Mouse (Mus musculus) liver, postnatal 0 days (tissue): Measurements from ENCODE around the gene Lrrc41. TPM values are rescaled to one million over a fixed set of nuclear protein-coding genes. Genes with fewer than 3 reads are reported as not detected.

ENCODE experiments used
- ATAC-seq: fragments of 200-750 bp; cut with Nextera tagmentation; 2 replicates; pipeline ENCODE4 v1.8.0; 2017; ENCODE audit warnings: mild to moderate bottlenecking, moderate library complexity
- DNase-seq: peaks from one replicate; pipeline ENCODE4 v3.0.0-alpha.2; 2016
- H3K27ac ChIP-seq: fragments of 300-500 bp; sonication (generic); 2 replicates; pipeline ENCODE4 v1.5.1; 2014; ENCODE audit warnings: antibody characterized with exemption, moderate library complexity, mild to moderate bottlenecking, low read depth
- H3K27me3 ChIP-seq: fragments of 300-500 bp; sonication (generic); 2 replicates; pipeline ENCODE4 v1.6.1; 2014; ENCODE audit warnings: low read length, control low read depth, mixed read lengths; ENCODE audit not compliant: insufficient read depth
- H3K36me3 ChIP-seq: fragments of 300-500 bp; sonication (generic); replicated peaks from 2 replicates; pipeline ENCODE4 v1.6.1; 2014; ENCODE audit warnings: mild to moderate bottlenecking, control low read depth, low read length, moderate library complexity, mixed read lengths; ENCODE audit not compliant: insufficient read depth
- H3K4me1 ChIP-seq: fragments of 300-500 bp; sonication (generic); 2 replicates; pipeline ENCODE4 v1.6.1; 2014; ENCODE audit warnings: antibody characterized with exemption, mild to moderate bottlenecking, control low read depth; ENCODE audit not compliant: insufficient read depth
- H3K4me2 ChIP-seq: fragments of 300-500 bp; sonication (generic); 2 replicates; pipeline ENCODE4 v1.6.1; 2014; ENCODE audit warnings: low read depth, mild to moderate bottlenecking, low read length, moderate library complexity, mixed read lengths
- H3K4me3 ChIP-seq: fragments of 300-500 bp; sonication (generic); 2 replicates; pipeline ENCODE4 v1.5.1; 2014; ENCODE audit warnings: low read depth, low read length
- H3K9ac ChIP-seq: fragments of 300-500 bp; sonication (generic); replicated peaks from 2 replicates; pipeline ENCODE4 v1.6.1; 2014; ENCODE audit warnings: mild to moderate bottlenecking, moderate library complexity
- H3K9me3 ChIP-seq: fragments of 300-500 bp; sonication (generic); 2 replicates; pipeline ENCODE4 v1.6.1; 2016; ENCODE audit warnings: mild to moderate bottlenecking, control low read depth, low read length, mixed read lengths
- CTCF ChIP-seq: sonication (generic); IDR thresholded peaks from 2 replicates; pipeline ENCODE4 v1.5.1; 2016; ENCODE audit warnings: antibody characterized with exemption, low read depth
- EP300 ChIP-seq: IDR thresholded peaks from 2 replicates; pipeline ENCODE4 v1.6.1; 2016; ENCODE audit warnings: antibody characterized with exemption, low read depth, mild to moderate bottlenecking
- WGBS: fragments of 180-500 bp; shearing (Covaris S2); extraction: QIAGEN DNeasy Blood & Tissue Kit; methylation state at CpG from one replicate; pipeline ENCODE4 v1.1.7; 2014; ENCODE audit not compliant: insufficient replicate concordance; 5-methylcytosine and 5-hydroxymethylcytosine counted together
- polyA plus RNA-seq: library from polyadenylated mRNA; unstranded; fragments of >200 nt; fragmentation: Nextera tagmentation; extraction: Ambion mirVana; gene quantifications from 2 replicates; pipeline ENCODE4 v1.2.1, GENCODE M21; 2015

The Lrrc41 gene
- polyA plus RNA-seq, 1 experiment from 2014 or later: 23.3 TPM

- DNase-seq (no peak), ATAC-seq (no peak)
- Histone ChIP-seq H3K27me3 (no peaks in the 10 kb centered on the region), H3K9ac (no peak overlapping the region), H3K4me1 (peaks cover 23% of the 10 kb centered on the region; the same call in 1 of the 2 replicates), H3K27ac (no peak overlapping the region), H3K4me3 (no peak overlapping the region), H3K36me3 (no peaks in the 10 kb centered on the region), H3K9me3 (no peaks in the 10 kb centered on the region), H3K4me2 (no peak overlapping the region)
- TF ChIP-seq EP300: no peak
- TF ChIP-seq CTCF: no peak
- WGBS: 77% methylated on average over 4 of the region's 4 CpGs
Observed at GRCm38 (mm10) chr4:116125803-116126386, 50.8 kb downstream of the Lrrc41 start.

GRCm38 (mm10) chr4:116127956-116128355, 52.9 kb downstream of the Lrrc41 start:
- WGBS: 82% methylated on average over 6 of the region's 6 CpGs
- Histone ChIP-seq H3K27me3 (no peaks in the 10 kb centered on the region), H3K27ac (no peak overlapping the region), H3K4me3 (no peak overlapping the region), H3K9ac (no peak overlapping the region), H3K4me1 (peaks cover 21% of the 10 kb centered on the region; the same call in 1 of the 2 replicates), H3K4me2 (no peak overlapping the region), H3K9me3 (no peaks in the 10 kb centered on the region), H3K36me3 (no peaks in the 10 kb centered on the region)
- ATAC-seq (no peak), DNase-seq (no peak)
- no peak for TF ChIP-seq CTCF
- no peak for TF ChIP-seq EP300

- Histone ChIP-seq H3K4me3 (no peak overlapping the region), H3K36me3 (no peaks in the 10 kb centered on the region), H3K9me3 (no peaks in the 10 kb centered on the region), H3K4me2 (no peak overlapping the region), H3K27ac (no peak overlapping the region), H3K9ac (no peak overlapping the region), H3K4me1 (no peaks in the 10 kb centered on the region), H3K27me3 (no peaks in the 10 kb centered on the region)
- DNase-seq (no peak), ATAC-seq (no peak)
- 58% methylated on average over 4 of the region's 4 CpGs for WGBS
- no peak for TF ChIP-seq CTCF
- TF ChIP-seq EP300: no peak
Observed at GRCm38 (mm10) chr4:116133126-116133525, 58.1 kb downstream of the Lrrc41 start.

- ATAC-seq: no peak
Observed at GRCm38 (mm10) chr4:116134990-116135389, 59.9 kb downstream of the Lrrc41 start.

GRCm38 (mm10) chr4:116137421-116137996, 62.4 kb downstream of the Lrrc41 start:
- H3K4me3 ChIP-seq: no peak overlapping the region
- no peak overlapping the region for H3K4me2 ChIP-seq
- H3K36me3 ChIP-seq: no peaks in the 10 kb centered on the region
- H3K27ac ChIP-seq: no peak overlapping the region
- H3K9ac ChIP-seq: no peak overlapping the region
- peaks cover 7% of the 10 kb centered on the region; the same call in 1 of the 2 replicates for H3K27me3 ChIP-seq
- 64% methylated on average over 13 of the region's 13 CpGs for WGBS
- no peak for DNase-seq
- TF ChIP-seq EP300: no peak
- no peak for TF ChIP-seq CTCF
- no peak for ATAC-seq
- no peaks in the 10 kb centered on the region for H3K9me3 ChIP-seq
- H3K4me1 ChIP-seq: no peaks in the 10 kb centered on the region

More at GRCm38 (mm10) chr4:116134990-116135389, 59.9 kb downstream of the Lrrc41 start:
- H3K4me1 ChIP-seq: no peaks in the 10 kb centered on the region
- H3K27me3 ChIP-seq: no peaks in the 10 kb centered on the region
- no peak overlapping the region for H3K27ac ChIP-seq
- TF ChIP-seq EP300: no peak
- TF ChIP-seq CTCF: peak; percentile 88
- no peak overlapping the region for H3K4me3 ChIP-seq
- H3K4me2 ChIP-seq: no peak overlapping the region
- no peaks in the 10 kb centered on the region for H3K36me3 ChIP-seq
- no peaks in the 10 kb centered on the region for H3K9me3 ChIP-seq
- 50% methylated on average over 2 of the region's 2 CpGs for WGBS
- no peak for DNase-seq
- no peak overlapping the region for H3K9ac ChIP-seq

GRCm38 (mm10) chr4:116140801-116141574, 65.9 kb downstream of the Lrrc41 start:
- Histone ChIP-seq H3K9me3 (no peaks in the 10 kb centered on the region), H3K27me3 (peaks cover 22% of the 10 kb centered on the region; the same call in 1 of the 2 replicates), H3K4me3 (no peak overlapping the region), H3K27ac (no peak overlapping the region), H3K4me1 (peaks cover 12% of the 10 kb centered on the region), H3K9ac (no peak overlapping the region), H3K4me2 (no peak overlapping the region), H3K36me3 (no peaks in the 10 kb centered on the region)
- TF ChIP-seq EP300: no peak
- no peak for TF ChIP-seq CTCF
- DNase-seq (no peak), ATAC-seq (no peak)
- 70% methylated on average over 7 of the region's 7 CpGs for WGBS
